Mouse (Mus musculus): Measurements from ENCODE around the gene C1rb. TPM values are rescaled to one million over a fixed set of nuclear protein-coding genes. Genes with fewer than 3 reads are reported as not detected.
A peak's percentile ranks its signal among the peaks of the same experiment; 100 is the strongest.
"Not testable (repeated sequence)": the region's sequence is repeated elsewhere in the genome, so short reads cannot be mapped to it uniquely, and the experiment has no call there.

C1rb gene
- total and polyA plus RNA-seq, 3 experiments: 0.03 TPM; not detected in 2

GRCm38 (mm10) chr6:124625612-124626011, 55.5 kb downstream of the C1rb start:
- H3K27ac ChIP-seq (ENCODE audit: control insufficient read depth, low read depth, low read length): no peak overlapping the region
- H3K79me2 ChIP-seq (ENCODE audit: control insufficient read depth, insufficient read depth, low read length, poor library complexity): no peaks in the 10 kb centered on the region
- no peak for DNase-seq (ENCODE audit: low read depth, low spot score)
- no peak for TF ChIP-seq RAD21 (IDR thresholded peaks at IDR 0.05; ENCODE audit: low read depth, low read length)
- TF ChIP-seq POLR2AphosphoS2 (IDR thresholded peaks at IDR 0.05; ENCODE audit: low read length): no peak
- TF ChIP-seq MAX (IDR thresholded peaks at IDR 0.05; ENCODE audit: low read length): no peak
- no peak for TF ChIP-seq NRF1 (IDR thresholded peaks at IDR 0.05; ENCODE audit: insufficient read depth, low read depth, low read length, poor library complexity, severe bottlenecking)
- TF ChIP-seq GABPA (IDR thresholded peaks at IDR 0.05; ENCODE audit: low read depth, low read length): no peak
- no peak for TF ChIP-seq MAFK (IDR thresholded peaks at IDR 0.05; ENCODE audit: borderline replicate concordance, low read depth, low read length)
- no peak for TF ChIP-seq USF1 (IDR thresholded peaks at IDR 0.05; ENCODE audit: low read depth, low read length)
- TF ChIP-seq MYC (IDR thresholded peaks at IDR 0.05; ENCODE audit: low read depth, low read length): no peak
- no peak for TF ChIP-seq MYB (IDR thresholded peaks at IDR 0.05; ENCODE audit: low read depth, low read length)
- no peaks in the 10 kb centered on the region for H3K9me3 ChIP-seq (replicated peaks; ENCODE audit: insufficient read depth, low read length)
- H3K27me3 ChIP-seq (ENCODE audit: control insufficient read depth in 1 of 2, insufficient read depth in 2 of 2, low read length in 2 of 2): no peaks in the 10 kb centered on the region
- peaks cover 0 to 2% of the 10 kb centered on the region in 2 experiments; a peak in 2 of 4 replicates for H3K36me3 ChIP-seq (ENCODE audit: control insufficient read depth in 1 of 2, insufficient read depth in 2 of 2, low read length in 2 of 2)
- H3K4me1 ChIP-seq (ENCODE audit: control insufficient read depth in 1 of 2, insufficient read depth in 2 of 2, low read length in 2 of 2): no peaks in the 10 kb centered on the region
- H3K9ac ChIP-seq (ENCODE audit: control insufficient read depth, low read depth, low read length, poor library complexity, severe bottlenecking): no peak overlapping the region
- H3K4me3 ChIP-seq (ENCODE audit: control insufficient read depth in 1 of 2, insufficient read depth in 1 of 2, low read depth in 2 of 2, low read length in 2 of 2): no peak overlapping the region

- peak; percentile 29 for DNase-seq (ENCODE audit: low read depth, low spot score)
- TF ChIP-seq GATA1 (IDR thresholded peaks at IDR 0.05; ENCODE audit: low read depth, low read length) (peak; percentile 62), EP300 (IDR thresholded peaks at IDR 0.05; ENCODE audit: low read depth in 1 of 2, low read length in 2 of 2) (peak in 1 of 2 experiments; percentile 25; a peak in 1 of 4 replicates), RCOR1 (IDR thresholded peaks at IDR 0.05; ENCODE audit: low read depth, low read length) (peak; percentile 53; the same call in 1 of the 2 replicates)
- not testable (repeated sequence) for H3K4me1 ChIP-seq (ENCODE audit: control insufficient read depth in 1 of 2, insufficient read depth in 2 of 2, low read length in 2 of 2); H3K36me3 ChIP-seq (ENCODE audit: control insufficient read depth in 1 of 2, insufficient read depth in 2 of 2, low read length in 2 of 2); H3K9me3 ChIP-seq (replicated peaks; ENCODE audit: insufficient read depth, low read length); H3K79me2 ChIP-seq (ENCODE audit: control insufficient read depth, insufficient read depth, low read length, poor library complexity); H3K27me3 ChIP-seq (ENCODE audit: control insufficient read depth in 1 of 2, insufficient read depth in 2 of 2, low read length in 2 of 2); H3K9ac ChIP-seq (ENCODE audit: control insufficient read depth, low read depth, low read length, poor library complexity, severe bottlenecking); H3K4me3 ChIP-seq (ENCODE audit: control insufficient read depth in 1 of 2, insufficient read depth in 1 of 2, low read depth in 2 of 2, low read length in 2 of 2); H3K27ac ChIP-seq (ENCODE audit: control insufficient read depth, low read depth, low read length)
Measured at GRCm38 (mm10) chr6:124626184-124626583, 56.1 kb downstream of the C1rb start.

GRCm38 (mm10) chr6:124630763-124631162, 60.7 kb downstream of the C1rb start:
- Histone ChIP-seq H3K4me1 (ENCODE audit: control insufficient read depth in 1 of 2, insufficient read depth in 2 of 2, low read length in 2 of 2) (peaks cover 0 to 12% of the 10 kb centered on the region in 2 experiments; a peak in 2 of 4 replicates), H3K27ac (ENCODE audit: control insufficient read depth, low read depth, low read length) (peak overlapping the region; percentile 28; the same call in 1 of the 2 replicates), H3K4me3 (ENCODE audit: control insufficient read depth in 1 of 2, insufficient read depth in 1 of 2, low read depth in 2 of 2, low read length in 2 of 2) (no peak overlapping the region), H3K36me3 (ENCODE audit: control insufficient read depth in 1 of 2, insufficient read depth in 2 of 2, low read length in 2 of 2) (peaks cover 0 to 10% of the 10 kb centered on the region in 2 experiments; a peak in 2 of 4 replicates), H3K9me3 (replicated peaks; ENCODE audit: insufficient read depth, low read length) (no peaks in the 10 kb centered on the region), H3K9ac (ENCODE audit: control insufficient read depth, low read depth, low read length, poor library complexity, severe bottlenecking) (no peak overlapping the region), H3K79me2 (ENCODE audit: control insufficient read depth, insufficient read depth, low read length, poor library complexity) (no peaks in the 10 kb centered on the region), H3K27me3 (ENCODE audit: control insufficient read depth in 1 of 2, insufficient read depth in 2 of 2, low read length in 2 of 2) (no peaks in the 10 kb centered on the region)
- TF ChIP-seq JUND (IDR thresholded peaks at IDR 0.05; ENCODE audit: low read depth, low read length): 0 out of 2 replicates have a peak, but pooled peaks have one; percentile 48
- peak; percentile 29; the same call in 1 of the 2 replicates for TF ChIP-seq MAX (IDR thresholded peaks at IDR 0.05; ENCODE audit: low read length)
- TF ChIP-seq MXI1 (IDR thresholded peaks at IDR 0.05; ENCODE audit: low read depth, low read length): no peak
- TF ChIP-seq MAZ (IDR thresholded peaks at IDR 0.05; ENCODE audit: low read depth, low read length): no peak
- peak; percentile 58 for TF ChIP-seq GATA1 (IDR thresholded peaks at IDR 0.05; ENCODE audit: low read depth, low read length)
- TF ChIP-seq MYB (IDR thresholded peaks at IDR 0.05; ENCODE audit: low read depth, low read length): peak; percentile 89
- TF ChIP-seq ETS1 (IDR thresholded peaks at IDR 0.05; ENCODE audit: low read depth, low read length): no peak
- peak; percentile 81 to 89 for TF ChIP-seq EP300 (IDR thresholded peaks at IDR 0.05; ENCODE audit: low read depth in 1 of 2, low read length in 2 of 2)
- TF ChIP-seq MAFK (IDR thresholded peaks at IDR 0.05; ENCODE audit: borderline replicate concordance, low read depth, low read length): no peak
- TF ChIP-seq TAL1 (IDR thresholded peaks at IDR 0.05; ENCODE audit: low read length): 0 out of 2 replicates have a peak, but pooled peaks have one; percentile 38
- TF ChIP-seq ZNF384 (IDR thresholded peaks at IDR 0.05; ENCODE audit: low read depth, low read length): peak; percentile 84
- TF ChIP-seq TCF12 (IDR thresholded peaks at IDR 0.05; ENCODE audit: low read depth, low read length): peak; percentile 58
- DNase-seq (ENCODE audit: low read depth, low spot score): peak; percentile 73

All from MEL (cell line).